Mouse (Mus musculus): Measurements from ENCODE around the gene Snrpd3. TPM values are rescaled to one million over a fixed set of nuclear protein-coding genes. Genes with fewer than 3 reads are reported as not detected.
A peak's percentile ranks its signal among the peaks of the same experiment; 100 is the strongest.
"Not testable (repeated sequence)": the region's sequence is repeated elsewhere in the genome, so short reads cannot be mapped to it uniquely, and the experiment has no call there.

The Snrpd3 gene
- polyA plus RNA-seq, 1 experiment from 2014 or later = 168 TPM

DNA sequence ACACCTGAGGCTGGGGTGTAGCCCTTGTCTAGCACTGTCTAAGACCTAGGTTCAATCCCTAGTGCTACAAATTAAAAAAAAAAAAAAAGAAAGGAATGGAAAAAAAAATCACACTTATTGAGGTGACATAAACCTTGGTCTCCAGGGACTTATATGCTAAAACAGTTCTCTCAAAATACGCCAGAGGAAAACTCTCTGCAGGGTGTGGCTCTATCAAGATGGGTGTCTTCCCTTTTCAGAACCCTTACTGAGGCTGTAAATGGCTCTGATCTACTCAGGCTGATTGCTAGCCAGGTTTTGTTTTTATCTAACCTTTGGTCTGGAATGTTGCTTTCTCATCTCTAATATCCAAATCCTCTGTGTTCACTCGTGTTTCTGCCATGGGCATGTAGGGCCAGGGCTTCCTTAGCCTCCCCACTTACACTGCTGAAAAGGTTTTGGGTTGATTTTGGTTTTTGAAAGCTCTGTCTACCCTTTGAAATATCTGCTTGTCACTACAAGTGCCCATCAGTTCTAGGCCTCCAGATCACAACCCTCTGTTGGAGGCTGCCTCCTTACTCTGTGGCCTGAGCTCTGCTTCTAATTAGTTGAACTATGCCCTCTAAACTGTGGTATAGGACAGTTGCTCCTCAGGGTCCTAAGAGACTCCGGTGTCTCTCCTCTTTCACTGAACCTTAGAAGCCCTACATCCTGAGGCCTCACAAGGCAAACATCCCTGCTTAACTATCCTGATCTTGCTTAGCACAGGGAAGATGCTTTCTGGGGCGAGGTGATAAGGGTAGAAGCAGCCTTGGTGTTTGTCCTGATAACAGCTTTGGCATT is 1.9 kb upstream of the Snrpd3 start:
- Histone ChIP-seq H3K9me3 (replicated peaks) (no peaks in the 10 kb centered on the region), H3K27me3 (no peaks in the 10 kb centered on the region), H3K4me2 (replicated peaks) (peak overlapping the region; percentile 81), H3K27ac (replicated peaks) (no peak overlapping the region), H3K4me3 (replicated peaks) (peak overlapping the region; percentile 96), H3K4me1 (peaks cover 27% of the 10 kb centered on the region), H3K36me3 (peaks cover 32% of the 10 kb centered on the region), H3K9ac (no peak overlapping the region)
- 55% methylated on average over 4 of the region's 4 CpGs for WGBS
- no peak for ATAC-seq (ENCODE audit: insufficient number of reproducible peaks, low FRiP score, low TSS enrichment, low read depth)

GRCm38 (mm10) chr10:75516038-75516723 is 1.2 kb upstream of the Snrpd3 start:
- no peak for ATAC-seq (ENCODE audit: insufficient number of reproducible peaks, low FRiP score, low TSS enrichment, low read depth)
- WGBS = 24% methylated on average over 8 of the region's 8 CpGs
- H3K9me3 ChIP-seq (replicated peaks) = no peaks in the 10 kb centered on the region

DNA sequence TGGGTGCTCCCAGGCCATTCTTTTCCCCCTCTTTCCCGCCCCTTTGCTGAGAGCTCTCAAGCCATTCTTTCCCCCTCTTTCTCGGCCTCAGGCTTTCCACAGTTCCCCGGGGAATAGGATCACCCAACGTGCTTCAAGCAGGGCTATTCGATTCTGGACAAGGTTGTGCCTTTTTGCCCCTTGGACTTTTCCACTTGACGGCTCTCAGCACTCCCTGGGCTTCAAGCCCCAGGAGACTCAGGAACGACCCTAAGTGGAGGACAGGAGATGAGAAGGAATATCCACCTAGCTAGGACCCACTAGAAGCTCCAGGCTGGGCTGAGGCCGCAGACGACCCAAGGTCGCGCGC is 653 bp upstream of the Snrpd3 start:
- peak overlapping the region; percentile 96 for H3K4me3 ChIP-seq (replicated peaks)
- ATAC-seq (ENCODE audit: insufficient number of reproducible peaks, low FRiP score, low TSS enrichment, low read depth) = no peak
- H3K4me1 ChIP-seq = peaks cover 37% of the 10 kb centered on the region
- no peaks in the 10 kb centered on the region for H3K9me3 ChIP-seq (replicated peaks)
- peak overlapping the region; percentile 97 for H3K27ac ChIP-seq (replicated peaks)
- under 1% methylated on average over 12 of the region's 12 CpGs for WGBS
- peaks cover 32% of the 10 kb centered on the region for H3K36me3 ChIP-seq
- peak overlapping the region; percentile 99 for H3K9ac ChIP-seq
- peak overlapping the region; percentile 81 for H3K4me2 ChIP-seq (replicated peaks)
- no peaks in the 10 kb centered on the region for H3K27me3 ChIP-seq

More at GRCm38 (mm10) chr10:75516038-75516723, 1.2 kb upstream of the Snrpd3 start:
- Histone ChIP-seq H3K4me3 (replicated peaks) (peak overlapping the region; percentile 96), H3K27ac (replicated peaks) (peak overlapping the region; percentile 97), H3K9ac (peak overlapping the region; percentile 99), H3K4me1 (peaks cover 34% of the 10 kb centered on the region), H3K27me3 (no peaks in the 10 kb centered on the region), H3K4me2 (replicated peaks) (peak overlapping the region; percentile 81), H3K36me3 (peaks cover 32% of the 10 kb centered on the region)

GRCm38 (mm10) chr10:75517758-75518143 is 400 bp downstream of the Snrpd3 start, which contains the start of gene Gucd1:
TSS of gene Gucd1 (minus strand) at chr10:75517972.
- WGBS = under 1% methylated on average over 20 of the region's 20 CpGs
- H3K4me2 ChIP-seq (replicated peaks) = peak within 1 kb of the TSS; percentile 81

DNA sequence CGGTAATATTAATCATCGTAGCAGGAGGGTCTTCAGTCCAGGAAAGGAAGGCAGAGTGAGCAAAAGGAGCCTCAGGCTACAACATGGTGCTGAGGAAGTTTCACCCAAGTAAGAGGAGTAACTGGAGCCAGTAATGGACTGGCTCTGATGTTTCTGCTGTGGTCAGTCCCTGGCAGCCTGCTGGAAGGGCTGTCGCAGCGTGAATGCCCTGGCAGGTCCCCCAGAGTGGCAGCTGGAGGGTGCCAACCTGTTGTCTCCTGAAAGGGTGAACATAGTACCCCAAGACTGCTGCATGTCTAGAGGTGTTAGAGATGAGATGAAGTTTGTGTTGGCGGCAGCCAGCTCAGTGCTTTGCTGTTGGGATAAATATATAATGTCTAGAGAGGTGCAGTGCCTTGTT is 3.2 kb downstream of the Snrpd3 start:
- peaks cover 49% of the 10 kb centered on the region for H3K36me3 ChIP-seq

More at GRCm38 (mm10) chr10:75517758-75518143, 400 bp downstream of the Snrpd3 start, which contains the start of gene Gucd1:
- Histone ChIP-seq H3K36me3 (peaks cover 35% of the 10 kb centered on the region), H3K4me1 (peaks cover 39% of the 10 kb centered on the region), H3K27ac (replicated peaks) (peak within 1 kb of the TSS; percentile 97), H3K9ac (peak within 1 kb of the TSS; percentile 99), H3K4me3 (replicated peaks) (peak within 1 kb of the TSS; percentile 96), H3K27me3 (no peaks in the 10 kb centered on the region), H3K9me3 (replicated peaks) (no peaks in the 10 kb centered on the region)
- peak; percentile 91 for ATAC-seq (ENCODE audit: insufficient number of reproducible peaks, low FRiP score, low TSS enrichment, low read depth)

GRCm38 (mm10) chr10:75521643-75522042 is 4.3 kb downstream of the Snrpd3 start:
- WGBS = 83% methylated on average over 4 of the region's 4 CpGs
- no peak overlapping the region for H3K4me3 ChIP-seq (replicated peaks)
- no peak overlapping the region for H3K9ac ChIP-seq
- no peak overlapping the region for H3K27ac ChIP-seq (replicated peaks)
- H3K4me1 ChIP-seq = peaks cover 24% of the 10 kb centered on the region
- H3K36me3 ChIP-seq = peaks cover 57% of the 10 kb centered on the region
- no peak overlapping the region for H3K4me2 ChIP-seq (replicated peaks)
- no peaks in the 10 kb centered on the region for H3K9me3 ChIP-seq (replicated peaks)
- no peak for ATAC-seq (ENCODE audit: insufficient number of reproducible peaks, low FRiP score, low TSS enrichment, low read depth)
- H3K27me3 ChIP-seq = no peaks in the 10 kb centered on the region

More for the DNA sequence above, 3.2 kb downstream of the Snrpd3 start:
- Histone ChIP-seq H3K27me3 (no peaks in the 10 kb centered on the region), H3K9ac (no peak overlapping the region), H3K27ac (replicated peaks) (no peak overlapping the region), H3K4me3 (replicated peaks) (no peak overlapping the region), H3K9me3 (replicated peaks) (no peaks in the 10 kb centered on the region), H3K4me1 (peaks cover 34% of the 10 kb centered on the region), H3K4me2 (replicated peaks) (no peak overlapping the region)
- ATAC-seq (ENCODE audit: insufficient number of reproducible peaks, low FRiP score, low TSS enrichment, low read depth) = no peak
- WGBS = 91% methylated on average over 5 of the region's 5 CpGs

DNA sequence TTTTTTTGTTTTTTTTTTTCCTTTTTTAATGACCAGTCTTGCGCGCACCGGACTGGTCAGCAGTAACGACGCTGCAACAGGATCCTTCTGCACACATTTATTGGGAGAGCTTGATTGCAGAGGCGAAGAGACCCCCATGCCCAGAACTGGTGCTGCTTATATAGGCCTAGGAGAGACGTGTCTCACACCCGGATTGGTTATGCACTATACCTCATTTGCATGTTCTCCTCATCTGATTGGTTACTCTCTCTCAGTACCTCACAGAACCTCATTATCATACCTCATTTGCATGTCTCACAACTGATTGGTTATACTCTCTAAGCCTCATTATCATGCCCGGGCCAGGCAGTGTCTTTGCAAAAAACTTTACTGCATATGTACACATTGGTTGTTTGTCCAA is 8.1 kb downstream of the Snrpd3 start:
- H3K9me3 ChIP-seq (replicated peaks); H3K27ac ChIP-seq (replicated peaks); ATAC-seq (ENCODE audit: insufficient number of reproducible peaks, low FRiP score, low TSS enrichment, low read depth); H3K9ac ChIP-seq; H3K27me3 ChIP-seq; H3K4me2 ChIP-seq (replicated peaks); H3K4me3 ChIP-seq (replicated peaks): not testable (repeated sequence)
- Histone ChIP-seq H3K36me3 (peaks cover 55% of the 10 kb centered on the region), H3K4me1 (peaks cover 12% of the 10 kb centered on the region)
- WGBS = 93% methylated on average over 9 of the region's 9 CpGs

- Histone ChIP-seq H3K27ac (replicated peaks) (no peak overlapping the region), H3K36me3 (peaks cover 49% of the 10 kb centered on the region), H3K4me3 (replicated peaks) (no peak overlapping the region), H3K9ac (no peak overlapping the region), H3K9me3 (replicated peaks) (no peaks in the 10 kb centered on the region), H3K4me2 (replicated peaks) (no peak overlapping the region), H3K4me1 (no peaks in the 10 kb centered on the region), H3K27me3 (no peaks in the 10 kb centered on the region)
- no peak for ATAC-seq (ENCODE audit: insufficient number of reproducible peaks, low FRiP score, low TSS enrichment, low read depth)
- WGBS = 92% methylated on average over 2 of the region's 2 CpGs
These were observed 13.0 kb downstream of the Snrpd3 start for GRCm38 (mm10) chr10:75530322-75530721.

- H3K9ac ChIP-seq = no peak overlapping the region
- H3K4me2 ChIP-seq (replicated peaks) = no peak overlapping the region
- H3K27ac ChIP-seq (replicated peaks) = no peak overlapping the region
- WGBS = 81% methylated on average over 9 of the region's 9 CpGs
- no peaks in the 10 kb centered on the region for H3K9me3 ChIP-seq (replicated peaks)
- no peaks in the 10 kb centered on the region for H3K27me3 ChIP-seq
- no peak overlapping the region for H3K4me3 ChIP-seq (replicated peaks)
- no peak for ATAC-seq (ENCODE audit: insufficient number of reproducible peaks, low FRiP score, low TSS enrichment, low read depth)
- peaks cover 52% of the 10 kb centered on the region for H3K36me3 ChIP-seq
- no peaks in the 10 kb centered on the region for H3K4me1 ChIP-seq
These were observed 14.3 kb downstream of the Snrpd3 start for GRCm38 (mm10) chr10:75531532-75532090.

DNA sequence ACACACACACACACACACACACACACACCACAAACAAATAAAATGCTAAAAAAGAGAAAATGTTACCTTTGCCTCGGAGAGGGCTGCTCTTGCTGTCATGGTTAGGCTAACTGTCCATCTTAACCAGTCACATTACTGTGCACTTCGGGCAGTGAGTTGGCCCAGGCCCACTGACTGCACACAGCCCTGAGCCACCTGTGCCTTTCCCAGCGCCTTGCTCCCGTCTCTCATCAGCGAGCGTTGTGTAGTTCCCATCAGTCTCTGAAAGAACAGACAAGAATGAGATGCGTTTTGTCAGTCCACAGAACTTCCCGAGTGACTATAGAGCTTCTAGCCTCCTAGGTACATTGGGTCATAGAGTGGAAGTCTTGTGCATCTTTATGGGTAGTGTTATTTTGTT is 16.9 kb downstream of the Snrpd3 start:
- WGBS = 95% methylated on average over 8 of the region's 8 CpGs
- Histone ChIP-seq H3K36me3 (peaks cover 44% of the 10 kb centered on the region), H3K9ac (no peak overlapping the region), H3K27ac (replicated peaks) (no peak overlapping the region), H3K4me3 (replicated peaks) (no peak overlapping the region), H3K4me1 (no peaks in the 10 kb centered on the region), H3K4me2 (replicated peaks) (no peak overlapping the region), H3K27me3 (no peaks in the 10 kb centered on the region), H3K9me3 (replicated peaks) (no peaks in the 10 kb centered on the region)
- ATAC-seq (ENCODE audit: insufficient number of reproducible peaks, low FRiP score, low TSS enrichment, low read depth) = no peak

DNA sequence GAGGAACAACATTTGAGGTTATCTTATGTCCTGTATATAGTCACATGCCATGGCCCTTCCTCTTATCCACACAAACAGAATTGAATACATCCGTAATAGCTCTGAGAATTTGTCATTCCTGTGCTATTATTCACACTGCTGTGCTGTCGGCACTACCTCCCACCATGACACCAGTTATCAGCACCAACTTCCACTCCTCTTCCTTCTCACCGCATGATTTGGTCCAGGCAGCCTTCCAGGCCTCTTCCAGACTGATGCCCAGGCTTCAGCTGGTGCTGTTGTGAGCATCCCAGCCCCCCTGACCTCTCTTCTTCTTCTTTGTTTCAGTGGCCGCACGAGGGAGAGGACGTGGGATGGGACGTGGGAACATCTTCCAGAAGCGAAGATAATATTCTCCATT is 17.6 kb downstream of the Snrpd3 start:
- Histone ChIP-seq H3K9ac (no peak overlapping the region), H3K9me3 (replicated peaks) (no peaks in the 10 kb centered on the region), H3K27me3 (no peaks in the 10 kb centered on the region), H3K4me1 (no peaks in the 10 kb centered on the region), H3K36me3 (peaks cover 43% of the 10 kb centered on the region), H3K4me2 (replicated peaks) (no peak overlapping the region), H3K4me3 (replicated peaks) (no peak overlapping the region), H3K27ac (replicated peaks) (no peak overlapping the region)
- ATAC-seq (ENCODE audit: insufficient number of reproducible peaks, low FRiP score, low TSS enrichment, low read depth) = no peak
- WGBS = 91% methylated on average over 8 of the region's 8 CpGs

Data from embryonic facial prominence, embryonic 15.5 days (tissue).